Mouse (Mus musculus) embryo, embryonic 11.5 days (tissue): ENCODE measurements around the gene Nkx2-5.

Experiments used
- DNase-seq: peaks from one replicate; pipeline ENCODE4 v3.0.0-alpha.2; 2012; ENCODE audit warnings: low read depth, low spot score

The Nkx2-5 gene

GRCm38 (mm10) chr17:26836786-26837545, 7.8 kb downstream of the Nkx2-5 start:
- no peak for DNase-seq

GRCm38 (mm10) chr17:26836377-26836776, 8.4 kb downstream of the Nkx2-5 start:
- DNase-seq: no peak

GRCm38 (mm10) chr17:26835956-26836355, 8.9 kb downstream of the Nkx2-5 start:
- no peak for DNase-seq

GRCm38 (mm10) chr17:26834966-26835755, 9.6 kb downstream of the Nkx2-5 start:
- no peak for DNase-seq

GRCm38 (mm10) chr17:26834302-26834965, 10.4 kb downstream of the Nkx2-5 start:
- no peak for DNase-seq

GRCm38 (mm10) chr17:26833806-26834205, 11.0 kb downstream of the Nkx2-5 start:
- DNase-seq: no peak

- DNase-seq: no peak
These were observed 18.7 kb downstream of the Nkx2-5 start for GRCm38 (mm10) chr17:26826131-26826530.

GRCm38 (mm10) chr17:26817776-26818175, 27.0 kb downstream of the Nkx2-5 start:
- no peak for DNase-seq

GRCm38 (mm10) chr17:26816810-26817209, 28.0 kb downstream of the Nkx2-5 start:
- no peak for DNase-seq

- DNase-seq: no peak
These were observed 31.3 kb downstream of the Nkx2-5 start for GRCm38 (mm10) chr17:26813497-26813896.

- DNase-seq: no peak
These were observed 32.2 kb downstream of the Nkx2-5 start for GRCm38 (mm10) chr17:26812607-26813006.

- no peak for DNase-seq
These were observed 41.9 kb downstream of the Nkx2-5 start for GRCm38 (mm10) chr17:26802886-26803285.

GRCm38 (mm10) chr17:26797379-26798128, 47.3 kb downstream of the Nkx2-5 start:
- no peak for DNase-seq

GRCm38 (mm10) chr17:26795386-26795785, 49.4 kb downstream of the Nkx2-5 start:
- DNase-seq: no peak

GRCm38 (mm10) chr17:26794744-26795143, 50.1 kb downstream of the Nkx2-5 start:
- DNase-seq: peak; percentile 29

- DNase-seq: no peak
These were observed 51.6 kb downstream of the Nkx2-5 start for GRCm38 (mm10) chr17:26793068-26793765.

GRCm38 (mm10) chr17:26792096-26792495, 52.7 kb downstream of the Nkx2-5 start:
- no peak for DNase-seq

GRCm38 (mm10) chr17:26791580-26791979, 53.2 kb downstream of the Nkx2-5 start:
- DNase-seq: no peak

GRCm38 (mm10) chr17:26790269-26791214, 54.3 kb downstream of the Nkx2-5 start:
- DNase-seq: no peak
